Mouse (Mus musculus): Measurements from ENCODE around the gene Zc4h2. TPM values are rescaled to one million over a fixed set of nuclear protein-coding genes. Genes with fewer than 3 reads are reported as not detected.
A peak's percentile ranks its signal among the peaks of the same experiment; 100 is the strongest.

The Zc4h2 gene
- polyA plus RNA-seq (2015; fragmentation: Nextera tagmentation; extraction: Ambion mirVana), result 1.2 and 1.3 TPM in 2 replicates

- H3K27me3 ChIP-seq (ENCODE audit: control insufficient read depth, insufficient read depth, low read depth, low read length), result no peaks in the 10 kb centered on the region
- peak within 1 kb of the TSS; percentile 61 for H3K4me3 ChIP-seq (ENCODE audit: low read depth, low read length)
- no peaks in the 10 kb centered on the region for H3K4me1 ChIP-seq (ENCODE audit: control insufficient read depth, low read depth, low read length)
- peak within 1 kb of the TSS; percentile 46 for H3K4me2 ChIP-seq (ENCODE audit: low read depth, low read length)
- H3K9me3 ChIP-seq (replicated peaks; ENCODE audit: control insufficient read depth, low read length), result no peaks in the 10 kb centered on the region
- no peaks in the 10 kb centered on the region for H3K36me3 ChIP-seq (ENCODE audit: control insufficient read depth, insufficient read depth)
- 26% methylated on average over 7 of the region's 7 CpGs for WGBS (ENCODE audit: insufficient replicate concordance)
- peak; percentile 96 for ATAC-seq (ENCODE audit: low read depth)
- H3K27ac ChIP-seq (ENCODE audit: low read length), result no peak within 1 kb of the TSS
- peak within 1 kb of the TSS; percentile 39; the same call in 1 of the 2 replicates for H3K9ac ChIP-seq (ENCODE audit: low read depth, low read length)
Observed at GRCm38 (mm10) chrX:95657804-95658599, at the start of gene Zc4h2. Gene Zc4h2, minus strand, starts transcription at chrX:95658509.

DNA sequence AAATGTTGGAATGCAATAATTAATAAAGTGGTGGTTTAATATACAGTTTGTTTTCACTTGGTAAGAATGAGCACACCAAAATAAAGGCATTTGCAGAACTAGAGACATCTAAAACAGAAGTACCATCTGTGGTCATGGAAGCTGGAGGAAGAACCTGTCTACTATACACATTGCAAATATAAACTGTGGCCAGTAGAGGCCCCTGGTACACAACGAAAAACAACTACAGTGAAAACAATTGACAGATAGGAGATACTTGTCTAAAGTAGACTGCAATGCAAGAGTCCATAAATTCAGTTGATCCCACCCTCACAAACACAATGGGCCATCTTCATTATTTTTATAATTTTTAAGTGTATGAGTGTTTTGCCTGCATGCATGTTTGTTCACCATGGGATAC is 28.8 kb upstream of the Zc4h2 start:
- WGBS (ENCODE audit: insufficient replicate concordance), result 26% methylated on average over 1 of the region's 1 CpGs
- Histone ChIP-seq H3K4me3 (ENCODE audit: low read depth, low read length) (no peak overlapping the region), H3K27me3 (ENCODE audit: control insufficient read depth, insufficient read depth, low read depth, low read length) (no peaks in the 10 kb centered on the region), H3K27ac (ENCODE audit: low read length) (no peak overlapping the region), H3K9ac (ENCODE audit: low read depth, low read length) (no peak overlapping the region), H3K9me3 (replicated peaks; ENCODE audit: control insufficient read depth, low read length) (no peaks in the 10 kb centered on the region), H3K4me2 (ENCODE audit: low read depth, low read length) (no peak overlapping the region), H3K4me1 (ENCODE audit: control insufficient read depth, low read depth, low read length) (no peaks in the 10 kb centered on the region), H3K36me3 (ENCODE audit: control insufficient read depth, insufficient read depth) (no peaks in the 10 kb centered on the region)
- no peak for ATAC-seq (ENCODE audit: low read depth)

GRCm38 (mm10) chrX:95682206-95682605 is 23.9 kb upstream of the Zc4h2 start:
- no peak for ATAC-seq (ENCODE audit: low read depth)
- Histone ChIP-seq H3K27ac (ENCODE audit: low read length) (no peak overlapping the region), H3K4me1 (ENCODE audit: control insufficient read depth, low read depth, low read length) (no peaks in the 10 kb centered on the region), H3K27me3 (ENCODE audit: control insufficient read depth, insufficient read depth, low read depth, low read length) (no peaks in the 10 kb centered on the region), H3K4me3 (ENCODE audit: low read depth, low read length) (no peak overlapping the region), H3K36me3 (ENCODE audit: control insufficient read depth, insufficient read depth) (no peaks in the 10 kb centered on the region), H3K4me2 (ENCODE audit: low read depth, low read length) (no peak overlapping the region), H3K9ac (ENCODE audit: low read depth, low read length) (no peak overlapping the region), H3K9me3 (replicated peaks; ENCODE audit: control insufficient read depth, low read length) (no peaks in the 10 kb centered on the region)
- 61% methylated on average over 1 of the region's 1 CpGs for WGBS (ENCODE audit: insufficient replicate concordance)

GRCm38 (mm10) chrX:95658600-95659084 is 333 bp upstream of the Zc4h2 start:
- H3K27me3 ChIP-seq (ENCODE audit: control insufficient read depth, insufficient read depth, low read depth, low read length), result no peaks in the 10 kb centered on the region
- peak overlapping the region; percentile 46 for H3K4me2 ChIP-seq (ENCODE audit: low read depth, low read length)
- no peak overlapping the region for H3K27ac ChIP-seq (ENCODE audit: low read length)
- H3K4me3 ChIP-seq (ENCODE audit: low read depth, low read length), result peak overlapping the region; percentile 61
- no peaks in the 10 kb centered on the region for H3K4me1 ChIP-seq (ENCODE audit: control insufficient read depth, low read depth, low read length)
- ATAC-seq (ENCODE audit: low read depth), result peak; percentile 21; the same call in 1 of the 2 replicates
- no peaks in the 10 kb centered on the region for H3K9me3 ChIP-seq (replicated peaks; ENCODE audit: control insufficient read depth, low read length)
- WGBS (ENCODE audit: insufficient replicate concordance), result 18% methylated on average over 12 of the region's 12 CpGs
- no peaks in the 10 kb centered on the region for H3K36me3 ChIP-seq (ENCODE audit: control insufficient read depth, insufficient read depth)
- H3K9ac ChIP-seq (ENCODE audit: low read depth, low read length), result peak overlapping the region; percentile 39; the same call in 1 of the 2 replicates

GRCm38 (mm10) chrX:95600609-95601008 is 57.7 kb downstream of the Zc4h2 start:
- 64% methylated on average over 5 of the region's 5 CpGs for WGBS (ENCODE audit: insufficient replicate concordance)
- Histone ChIP-seq H3K4me1 (ENCODE audit: control insufficient read depth, low read depth, low read length) (no peaks in the 10 kb centered on the region), H3K4me2 (ENCODE audit: low read depth, low read length) (no peak overlapping the region), H3K36me3 (ENCODE audit: control insufficient read depth, insufficient read depth) (no peaks in the 10 kb centered on the region), H3K27ac (ENCODE audit: low read length) (no peak overlapping the region), H3K27me3 (ENCODE audit: control insufficient read depth, insufficient read depth, low read depth, low read length) (no peaks in the 10 kb centered on the region), H3K9ac (ENCODE audit: low read depth, low read length) (no peak overlapping the region), H3K9me3 (replicated peaks; ENCODE audit: control insufficient read depth, low read length) (no peaks in the 10 kb centered on the region), H3K4me3 (ENCODE audit: low read depth, low read length) (no peak overlapping the region)
- no peak for ATAC-seq (ENCODE audit: low read depth)

Other genes starting within 250 kb of the Zc4h2 start
- 1.4 and 1.7 TPM in 2 replicates for gene Amer1, start 213.6 kb downstream of the Zc4h2 start, polyA plus RNA-seq (2015; fragmentation: Nextera tagmentation; extraction: Ambion mirVana)
- gene Asb12, start 100.5 kb downstream of the Zc4h2 start, polyA plus RNA-seq (2015; fragmentation: Nextera tagmentation; extraction: Ambion mirVana), result 0.26 and 0.37 TPM in 2 replicates
- not detected in 2 replicates for gene Pfn5, start 100.4 kb downstream of the Zc4h2 start, polyA plus RNA-seq (2015; fragmentation: Nextera tagmentation; extraction: Ambion mirVana)
- gene Zc3h12b, start 53.2 kb upstream of the Zc4h2 start, polyA plus RNA-seq (2015; fragmentation: Nextera tagmentation; extraction: Ambion mirVana), result 0.08 and 0.13 TPM in 2 replicates